Mouse (Mus musculus) forebrain, embryonic 16.5 days (tissue): ENCODE results near the gene Tlk1. TPM values are rescaled to one million over a fixed set of nuclear protein-coding genes. Genes with fewer than 3 reads are reported as not detected.

ENCODE experiments used
- ATAC-seq: fragments of 200-750 bp; cut with Nextera tagmentation; 2 replicates; pipeline ENCODE4 v1.8.0; 2017; ENCODE audit warnings: mild to moderate bottlenecking, moderate library complexity
- H3K27ac ChIP-seq: fragments of 300-500 bp; sonication (generic); 2 replicates; pipeline ENCODE4 v1.5.1; 2014; ENCODE audit warnings: low read length, control low read depth
- H3K27me3 ChIP-seq: fragments of 300-500 bp; sonication (generic); replicated peaks from 2 replicates; pipeline ENCODE4 v1.6.1; 2014; ENCODE audit warnings: low read length; ENCODE audit not compliant: control insufficient read depth, insufficient read depth
- H3K36me3 ChIP-seq: fragments of 300-500 bp; sonication (generic); 2 replicates; pipeline ENCODE4 v1.6.1; 2014; ENCODE audit not compliant: control insufficient read depth, insufficient read depth
- H3K4me1 ChIP-seq: fragments of 300-500 bp; sonication (generic); replicated peaks from 2 replicates; pipeline ENCODE4 v1.6.1; 2014; ENCODE audit warnings: low read length; ENCODE audit not compliant: control insufficient read depth, insufficient read depth
- H3K4me2 ChIP-seq: fragments of 300-500 bp; sonication (generic); 2 replicates; pipeline ENCODE4 v1.6.1; 2014; ENCODE audit warnings: mild to moderate bottlenecking, low read length, control low read depth
- H3K4me3 ChIP-seq: fragments of 300-500 bp; sonication (generic); replicated peaks from 2 replicates; pipeline ENCODE4 v1.5.1; 2014; ENCODE audit warnings: mild to moderate bottlenecking, low read length, control low read depth
- H3K9ac ChIP-seq: fragments of 300-500 bp; sonication (generic); replicated peaks from 2 replicates; pipeline ENCODE4 v1.6.1; 2014; ENCODE audit warnings: low read depth, low read length, control low read depth
- H3K9me3 ChIP-seq: fragments of 300-500 bp; sonication (generic); 2 replicates; pipeline ENCODE4 v1.6.1; 2016; ENCODE audit warnings: low read length; ENCODE audit not compliant: control insufficient read depth
- WGBS: fragments of 180-500 bp; shearing (Covaris S2); extraction: QIAGEN DNeasy Blood & Tissue Kit; methylation state at CpG from one replicate; pipeline ENCODE4 v1.1.7; 2014; 5-methylcytosine and 5-hydroxymethylcytosine counted together
- polyA plus RNA-seq: library from polyadenylated mRNA; unstranded; fragments of >200 nt; fragmentation: Nextera tagmentation; extraction: Ambion mirVana; gene quantifications from 2 replicates; pipeline ENCODE4 v1.2.1, GENCODE M21; 2015

The Tlk1 gene
- polyA plus RNA-seq, 1 experiment from 2014 or later, result 19.1 TPM

- peak overlapping the region; percentile 79 for H3K4me3 ChIP-seq
- ATAC-seq, result peak; percentile 83
- WGBS, result under 1% methylated on average over 41 of the region's 59 CpGs
- peak overlapping the region; percentile 99 for H3K27ac ChIP-seq
- no peaks in the 10 kb centered on the region for H3K27me3 ChIP-seq
- peak overlapping the region; percentile 94 for H3K9ac ChIP-seq
- H3K9me3 ChIP-seq, result no peaks in the 10 kb centered on the region
- H3K4me1 ChIP-seq, result peaks cover 9% of the 10 kb centered on the region; the same call in 1 of the 2 replicates
- H3K36me3 ChIP-seq, result no peaks in the 10 kb centered on the region
- H3K4me2 ChIP-seq, result peak overlapping the region; percentile 53
Measured at GRCm38 (mm10) chr2:70824838-70825370, 624 bp downstream of the Tlk1 start.

DNA sequence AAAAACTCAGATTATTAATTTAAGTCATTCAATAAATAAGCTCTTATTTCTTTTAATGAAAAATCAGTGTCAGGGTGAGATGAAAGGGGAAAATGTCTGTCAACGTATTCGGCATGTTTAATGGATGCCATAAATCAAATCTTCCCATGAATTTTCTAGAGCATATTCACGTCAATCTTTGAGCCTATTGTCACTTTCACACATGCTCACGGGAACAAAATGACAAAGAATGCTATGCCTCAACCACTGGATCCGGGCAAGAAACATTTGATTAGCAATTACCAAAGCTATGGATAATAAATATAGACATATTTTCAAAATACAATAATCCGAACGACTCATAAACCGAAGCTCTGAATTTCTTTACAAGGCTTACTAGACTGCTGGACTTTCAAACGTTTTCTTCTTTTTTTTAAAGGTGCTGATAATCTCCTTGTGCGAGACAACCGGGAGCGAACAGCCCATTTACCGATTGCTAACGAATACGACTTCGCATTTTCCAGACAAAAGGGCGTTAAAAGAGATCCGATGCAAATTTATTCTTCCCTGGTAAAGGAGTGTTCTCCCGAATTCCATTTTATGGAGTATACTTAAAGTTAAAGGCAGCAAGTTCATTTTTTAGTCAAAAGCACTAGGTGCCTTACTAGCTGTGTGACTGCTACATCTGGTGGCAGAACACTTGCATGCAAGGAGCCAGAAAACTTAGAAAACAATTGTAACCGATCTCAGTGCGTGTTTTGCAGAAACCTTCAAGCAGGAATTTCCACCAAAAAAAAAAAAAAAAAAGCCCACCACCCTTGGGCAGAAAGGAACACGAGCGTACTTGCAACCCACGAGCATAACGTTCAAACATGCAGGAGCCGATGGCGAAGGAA is 1.4 kb downstream of the Tlk1 start:
- no peaks in the 10 kb centered on the region for H3K27me3 ChIP-seq
- no peaks in the 10 kb centered on the region for H3K36me3 ChIP-seq
- H3K9ac ChIP-seq, result peak overlapping the region; percentile 94
- H3K4me1 ChIP-seq, result peaks cover 9% of the 10 kb centered on the region; the same call in 1 of the 2 replicates
- peak overlapping the region; percentile 79 for H3K4me3 ChIP-seq
- WGBS, result under 1% methylated on average over 27 of the region's 27 CpGs
- H3K4me2 ChIP-seq, result peak overlapping the region; percentile 53
- H3K27ac ChIP-seq, result peak overlapping the region; percentile 99
- no peaks in the 10 kb centered on the region for H3K9me3 ChIP-seq
- 0 out of 2 replicates have a peak, but pooled peaks have one; percentile 8 for ATAC-seq

- WGBS, result 37% methylated on average over 5 of the region's 5 CpGs
- Histone ChIP-seq H3K9me3 (no peaks in the 10 kb centered on the region), H3K36me3 (no peaks in the 10 kb centered on the region), H3K4me1 (peaks cover 9% of the 10 kb centered on the region; the same call in 1 of the 2 replicates), H3K27ac (no peak overlapping the region), H3K4me3 (peak overlapping the region; percentile 24), H3K27me3 (no peaks in the 10 kb centered on the region), H3K4me2 (peak overlapping the region; percentile 44), H3K9ac (no peak overlapping the region)
- no peak for ATAC-seq
Measured at GRCm38 (mm10) chr2:70823434-70823833, 2.1 kb downstream of the Tlk1 start.

- Histone ChIP-seq H3K27ac (no peak overlapping the region), H3K36me3 (no peaks in the 10 kb centered on the region), H3K9ac (no peak overlapping the region), H3K4me2 (no peak overlapping the region), H3K27me3 (no peaks in the 10 kb centered on the region), H3K9me3 (no peaks in the 10 kb centered on the region), H3K4me1 (peaks cover under 1% of the 10 kb centered on the region; the same call in 1 of the 2 replicates), H3K4me3 (no peak overlapping the region)
- WGBS, result 57% methylated on average over 3 of the region's 3 CpGs
- no peak for ATAC-seq
Measured at GRCm38 (mm10) chr2:70816939-70817338, 8.6 kb downstream of the Tlk1 start.

DNA sequence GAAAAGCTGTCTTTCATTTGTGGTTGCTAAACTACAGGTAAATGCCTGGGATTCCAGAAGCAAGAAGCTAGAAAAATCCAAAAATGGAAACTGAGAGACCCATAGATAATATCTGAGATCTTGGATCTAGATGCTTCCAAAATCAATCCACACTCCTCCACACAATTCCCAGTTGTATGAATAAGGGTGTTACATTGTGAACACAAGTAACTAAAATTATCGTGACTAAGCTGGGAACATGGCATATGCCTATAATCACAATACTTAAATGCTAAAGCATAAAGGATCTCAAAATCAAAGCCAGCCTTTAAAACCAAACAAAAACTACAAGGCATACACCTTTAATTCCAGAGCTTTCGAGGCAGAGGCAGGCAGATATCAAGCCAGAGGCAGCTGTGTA is 9.5 kb downstream of the Tlk1 start:
- Histone ChIP-seq H3K36me3 (no peaks in the 10 kb centered on the region), H3K9ac (no peak overlapping the region), H3K4me2 (no peak overlapping the region), H3K4me1 (no peaks in the 10 kb centered on the region), H3K27me3 (no peaks in the 10 kb centered on the region), H3K27ac (no peak overlapping the region), H3K4me3 (no peak overlapping the region), H3K9me3 (no peaks in the 10 kb centered on the region)
- WGBS, result 74% methylated on average over 2 of the region's 2 CpGs
- ATAC-seq, result no peak

DNA sequence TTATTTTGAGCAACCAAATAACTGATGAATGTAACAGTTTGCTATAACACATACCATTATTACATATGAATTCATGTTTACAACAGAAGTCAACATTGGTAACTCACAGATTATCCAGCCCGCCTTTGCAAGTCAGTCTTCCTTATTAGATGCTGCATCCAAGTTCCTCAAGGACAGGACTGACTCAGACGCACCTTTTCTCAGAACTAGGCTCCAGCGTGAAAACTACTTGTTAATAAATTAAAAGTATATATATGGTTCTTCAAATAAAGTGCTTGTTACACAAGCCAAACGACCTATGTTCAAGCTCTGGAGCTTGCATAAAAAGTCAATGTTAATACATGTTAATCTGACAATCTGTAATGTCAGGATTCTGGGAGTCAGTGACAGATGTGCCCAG is 11.9 kb downstream of the Tlk1 start:
- Histone ChIP-seq H3K4me2 (no peak overlapping the region), H3K9ac (no peak overlapping the region), H3K27ac (no peak overlapping the region), H3K4me1 (no peaks in the 10 kb centered on the region), H3K4me3 (no peak overlapping the region), H3K9me3 (no peaks in the 10 kb centered on the region), H3K27me3 (no peaks in the 10 kb centered on the region), H3K36me3 (no peaks in the 10 kb centered on the region)
- WGBS, result 82% methylated on average over 4 of the region's 4 CpGs
- no peak for ATAC-seq

GRCm38 (mm10) chr2:70811476-70811875 is 14.1 kb downstream of the Tlk1 start:
- Histone ChIP-seq H3K9ac (no peak overlapping the region), H3K4me3 (no peak overlapping the region), H3K4me1 (no peaks in the 10 kb centered on the region), H3K27me3 (no peaks in the 10 kb centered on the region), H3K36me3 (no peaks in the 10 kb centered on the region), H3K9me3 (no peaks in the 10 kb centered on the region), H3K4me2 (no peak overlapping the region), H3K27ac (no peak overlapping the region)
- ATAC-seq, result no peak
- 84% methylated on average over 3 of the region's 3 CpGs for WGBS

DNA sequence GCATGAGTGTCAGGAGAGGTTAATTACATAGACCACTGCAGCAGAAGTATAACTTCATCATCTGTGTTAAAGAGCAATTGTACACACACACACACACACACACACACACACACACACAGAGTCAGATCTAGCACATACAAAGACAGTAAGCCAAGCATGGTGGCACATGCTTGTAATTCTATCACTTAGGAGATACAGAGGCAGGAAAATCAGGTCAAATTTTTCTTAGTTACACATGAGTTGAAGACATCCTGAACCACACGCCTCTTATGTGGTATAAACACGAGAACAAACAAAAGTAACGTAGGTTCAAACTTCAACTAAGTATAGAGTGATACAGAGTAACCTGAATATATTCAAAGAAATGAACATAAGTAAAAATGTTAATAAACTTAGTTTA is 15.6 kb downstream of the Tlk1 start:
- Histone ChIP-seq H3K27me3 (no peaks in the 10 kb centered on the region), H3K9ac (no peak overlapping the region), H3K9me3 (no peaks in the 10 kb centered on the region), H3K4me3 (no peak overlapping the region), H3K4me2 (no peak overlapping the region), H3K27ac (no peak overlapping the region), H3K36me3 (no peaks in the 10 kb centered on the region), H3K4me1 (no peaks in the 10 kb centered on the region)
- 94% methylated on average over 3 of the region's 3 CpGs for WGBS
- ATAC-seq, result no peak

- ATAC-seq, result no peak
Measured at GRCm38 (mm10) chr2:70808681-70809080, 16.8 kb downstream of the Tlk1 start.

More at GRCm38 (mm10) chr2:70808681-70809080, 16.8 kb downstream of the Tlk1 start:
- Histone ChIP-seq H3K4me2 (no peak overlapping the region), H3K27ac (no peak overlapping the region), H3K27me3 (no peaks in the 10 kb centered on the region), H3K9ac (no peak overlapping the region), H3K9me3 (no peaks in the 10 kb centered on the region), H3K36me3 (no peaks in the 10 kb centered on the region), H3K4me3 (no peak overlapping the region), H3K4me1 (no peaks in the 10 kb centered on the region)
